Mouse (Mus musculus): Measurements from ENCODE around the gene Ak4.

DNA sequence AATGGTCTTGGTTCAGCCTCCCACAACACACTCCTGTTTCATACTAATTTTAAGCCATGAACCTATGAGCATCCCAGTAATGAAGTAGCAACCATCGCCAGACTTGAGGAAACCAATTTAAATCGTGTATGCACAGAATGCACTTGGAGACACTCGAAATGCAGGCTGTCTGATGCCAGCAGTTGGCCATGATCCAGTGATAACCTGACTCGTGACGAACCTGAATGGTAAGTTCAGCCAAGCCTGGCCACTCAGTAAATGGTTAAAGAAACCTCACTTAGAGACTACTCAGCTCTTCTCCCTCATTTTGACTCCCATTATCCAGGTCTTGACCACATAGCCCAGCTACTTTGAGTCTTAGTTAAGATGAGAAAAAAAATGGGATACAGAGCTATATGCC is 50.2 kb downstream of the Ak4 start:
- no peak for TF ChIP-seq POLR2A (IDR thresholded peaks at IDR 0.05; ENCODE audit: extremely low read depth, insufficient read depth, low read length)
- no peak for TF ChIP-seq CTCF (IDR thresholded peaks at IDR 0.05; ENCODE audit: low read depth, low read length)
